7 mouse cellular contexts compared by ENCODE assay signal in genomic region chr8:109868003-109868679, GRCm38 (mm10). TPM values are rescaled to one million over a fixed set of nuclear protein-coding genes. Genes with fewer than 3 reads are reported as not detected.
A peak's percentile ranks its signal among the peaks of the same experiment; 100 is the strongest.
DNase-seq lines count a peak whose midpoint lies in the region; ATAC-seq lines count a peak whose summit lies in the region.

TSS of gene Phlpp2 (plus strand) at chr8:109868542.

- H3K4me1 ChIP-seq in embryonic facial prominence, embryonic 11.5 days (ENCODE audit: control insufficient read depth, insufficient read depth, low read length): no peaks in the 10 kb centered on the region
- H3K4me1 ChIP-seq in limb, embryonic 11.5 days (ENCODE audit: control insufficient read depth, insufficient read depth, low read length): 0 out of 2 replicates have a peak, but pooled peaks cover 3% of the 10 kb centered on the region
- H3K4me1 ChIP-seq in midbrain, embryonic 14.5 days (ENCODE audit: control insufficient read depth, insufficient read depth, low read length): peaks cover 9% of the 10 kb centered on the region; the same call in 1 of the 2 replicates

- H3K9me3 ChIP-seq in embryonic facial prominence, embryonic 11.5 days (replicated peaks; ENCODE audit: control insufficient read depth, low read length): no peaks in the 10 kb centered on the region
- H3K9me3 ChIP-seq in limb, embryonic 11.5 days (ENCODE audit: control insufficient read depth, low read length): no peaks in the 10 kb centered on the region
- no peaks in the 10 kb centered on the region for H3K9me3 ChIP-seq in midbrain, embryonic 14.5 days (ENCODE audit: control insufficient read depth, low read length)

- no peaks in the 10 kb centered on the region for H3K36me3 ChIP-seq in embryonic facial prominence, embryonic 11.5 days (replicated peaks; ENCODE audit: control insufficient read depth, insufficient read depth, low read depth, low read length)
- H3K36me3 ChIP-seq in limb, embryonic 11.5 days (ENCODE audit: control insufficient read depth, insufficient read depth, low read length): no peaks in the 10 kb centered on the region
- peaks cover 12% of the 10 kb centered on the region for H3K36me3 ChIP-seq in midbrain, embryonic 14.5 days (ENCODE audit: control insufficient read depth, insufficient read depth, low read length)

- ATAC-seq in embryonic facial prominence, embryonic 11.5 days (replicated peaks; ENCODE audit: insufficient number of reproducible peaks, low FRiP score, low TSS enrichment, low read depth): peak; percentile 97
- ATAC-seq in limb, embryonic 11.5 days (ENCODE audit: insufficient number of reproducible peaks, low FRiP score, low TSS enrichment, low read depth): peak; percentile 98
- peak; percentile 97 for ATAC-seq in midbrain, embryonic 14.5 days (ENCODE audit: low FRiP score, low TSS enrichment)

- H3K4me3 ChIP-seq in embryonic facial prominence, embryonic 11.5 days (ENCODE audit: low read depth, low read length): peak within 1 kb of the TSS; percentile 71
- H3K4me3 ChIP-seq in limb, embryonic 11.5 days (ENCODE audit: low read depth, low read length): peak within 1 kb of the TSS; percentile 83
- peak within 1 kb of the TSS; percentile 98 for H3K4me3 ChIP-seq in midbrain, embryonic 14.5 days (replicated peaks; ENCODE audit: low read depth, low read length)

- H3K27me3 ChIP-seq in embryonic facial prominence, embryonic 11.5 days (ENCODE audit: control insufficient read depth, insufficient read depth, low read length): no peaks in the 10 kb centered on the region
- H3K27me3 ChIP-seq in limb, embryonic 11.5 days (ENCODE audit: control insufficient read depth, insufficient read depth, low read length): no peaks in the 10 kb centered on the region
- no peaks in the 10 kb centered on the region for H3K27me3 ChIP-seq in midbrain, embryonic 14.5 days (ENCODE audit: control insufficient read depth, insufficient read depth, low read length)

- WGBS in embryonic facial prominence, embryonic 11.5 days: 1% methylated on average over 25 of the region's 42 CpGs
- WGBS in limb, embryonic 11.5 days: under 1% methylated on average over 36 of the region's 42 CpGs
- 2% methylated on average over 42 of the region's 42 CpGs for WGBS in midbrain, embryonic 14.5 days

- peak within 1 kb of the TSS; percentile 82 for H3K9ac ChIP-seq in embryonic facial prominence, embryonic 11.5 days (replicated peaks; ENCODE audit: low read length)
- peak within 1 kb of the TSS; percentile 96 for H3K9ac ChIP-seq in limb, embryonic 11.5 days (ENCODE audit: low read length)
- peak within 1 kb of the TSS; percentile 93 for H3K9ac ChIP-seq in midbrain, embryonic 14.5 days (replicated peaks; ENCODE audit: low read length)

- DNase-seq in adrenal gland, postnatal 14 days: peak; percentile 99
- DNase-seq in embryonic facial prominence, embryonic 11.5 days (ENCODE audit: low spot score): peak; percentile 96
- DNase-seq in heart, adult 11 months: peak; percentile 99
- DNase-seq in kidney, adult 18-20 months: peak; percentile 96
- peak; percentile 97 for DNase-seq in limb, embryonic 11.5 days (ENCODE audit: low spot score)
- DNase-seq in midbrain, embryonic 14.5 days: peak; percentile 96
- DNase-seq in spleen, adult 18-20 months: peak; percentile 95 to 98

- peak within 1 kb of the TSS; percentile 91 for H3K27ac ChIP-seq in embryonic facial prominence, embryonic 11.5 days (replicated peaks; ENCODE audit: low read depth, low read length)
- H3K27ac ChIP-seq in limb, embryonic 11.5 days (replicated peaks; ENCODE audit: low read depth, low read length): peak within 1 kb of the TSS; percentile 85
- peak within 1 kb of the TSS; percentile 90 for H3K27ac ChIP-seq in midbrain, embryonic 14.5 days (replicated peaks; ENCODE audit: low read depth, low read length)

- peak within 1 kb of the TSS; percentile 81 for H3K4me2 ChIP-seq in embryonic facial prominence, embryonic 11.5 days (ENCODE audit: low read depth, low read length)
- peak within 1 kb of the TSS; percentile 69 for H3K4me2 ChIP-seq in limb, embryonic 11.5 days (ENCODE audit: low read depth, severe bottlenecking)
- peak within 1 kb of the TSS; percentile 81 for H3K4me2 ChIP-seq in midbrain, embryonic 14.5 days (ENCODE audit: low read length)

RNA-seq across cellular contexts. Expression of gene Phlpp2, which starts in this region (rescaled TPM):
- 9.6 and 10.1 TPM in 2 replicates for total RNA-seq in adrenal gland, postnatal 14 days (2021)
- polyA plus RNA-seq in embryonic facial prominence, embryonic 11.5 days (2014; fragmentation: Nextera tagmentation; extraction: Ambion mirVana): 2.4 and 2.8 TPM in 2 replicates
- 3.6 and 4.6 TPM in 2 replicates for polyA plus RNA-seq in limb, embryonic 11.5 days (2014; fragmentation: Nextera tagmentation; extraction: Ambion mirVana)
- 5.7 and 6.4 TPM in 2 replicates for polyA plus RNA-seq in midbrain, embryonic 14.5 days (2014; fragmentation: Nextera tagmentation; extraction: Ambion mirVana)

Comparison
In these comparisons a context has a peak if more than half of its experiments do, and no peak if none do; other contexts are left out.
1. Peak in every context shown above with its lines: DNase-seq, ATAC-seq, H3K4me3 ChIP-seq and H3K27ac ChIP-seq.